Mouse (Mus musculus) MEL (cell line): ENCODE data around the gene 1700021F05Rik. TPM values are rescaled to one million over a fixed set of nuclear protein-coding genes. Genes with fewer than 3 reads are reported as not detected.
A peak's percentile ranks its signal among the peaks of the same experiment; 100 is the strongest.

Experiments used
- DNase-seq: peaks from one replicate; pipeline ENCODE4 v3.0.0; 2011; ENCODE audit warnings: low read depth, low spot score
- H3K27ac ChIP-seq: 2 replicates; pipeline ENCODE4 v1.5.1; 2012; ENCODE audit warnings: low read depth, mild to moderate bottlenecking, control low read depth, low read length, moderate library complexity; ENCODE audit not compliant: control insufficient read depth
- H3K27me3 ChIP-seq, 2 experiments: fragments of 150-350 bp in 1 of 2; sonication (generic) in 1 of 2; 2 replicates each; pipeline ENCODE4 v1.6.1; 2012; ENCODE audit warnings: low read length in 2 of 2, mild to moderate bottlenecking in 2 of 2, improper control_type of control experiment in 1 of 2, moderate library complexity in 1 of 2; ENCODE audit not compliant: insufficient read depth in 2 of 2, control insufficient read depth in 1 of 2
- H3K36me3 ChIP-seq, 2 experiments: 2 replicates each; pipeline ENCODE4 v1.6.1; 2012 to 2014; ENCODE audit warnings: low read length in 2 of 2, improper control_type of control experiment in 1 of 2, inconsistent platforms in 1 of 2, mild to moderate bottlenecking in 1 of 2; ENCODE audit not compliant: insufficient read depth in 2 of 2, control insufficient read depth in 1 of 2
- H3K4me1 ChIP-seq, 2 experiments: fragments of 150-350 bp in 1 of 2; sonication (generic) in 1 of 2; 2 replicates each; pipeline ENCODE4 v1.6.1; 2012; ENCODE audit warnings: low read length in 2 of 2, improper control_type of control experiment in 1 of 2, mild to moderate bottlenecking in 1 of 2; ENCODE audit not compliant: insufficient read depth in 2 of 2, control insufficient read depth in 1 of 2
- H3K4me3 ChIP-seq, 2 experiments: fragments of 150-350 bp in 1 of 2; sonication (generic) in 1 of 2; 2 replicates each; pipeline ENCODE4 v1.5.1; 2012; ENCODE audit warnings: low read depth in 2 of 2, low read length in 2 of 2, mild to moderate bottlenecking in 2 of 2, moderate library complexity in 2 of 2, control low read depth in 1 of 2, improper control_type of control experiment in 1 of 2; ENCODE audit not compliant: control insufficient read depth in 1 of 2, insufficient read depth in 1 of 2
- H3K79me2 ChIP-seq: 2 replicates; pipeline ENCODE4 v1.6.1; 2012; ENCODE audit warnings: mild to moderate bottlenecking, low read length, moderate library complexity; ENCODE audit not compliant: control insufficient read depth, poor library complexity, insufficient read depth
- H3K9ac ChIP-seq: 2 replicates; pipeline ENCODE4 v1.6.1; 2012; ENCODE audit warnings: low read depth, mild to moderate bottlenecking, control low read depth, low read length, moderate library complexity; ENCODE audit not compliant: control insufficient read depth, poor library complexity, severe bottlenecking
- H3K9me3 ChIP-seq: fragments of 150-350 bp; sonication (generic); replicated peaks from 2 replicates; pipeline ENCODE4 v1.6.1; 2012; ENCODE audit warnings: mild to moderate bottlenecking, low read length, improper control_type of control experiment, moderate library complexity; ENCODE audit not compliant: insufficient read depth
- CHD1 ChIP-seq: IDR thresholded peaks from 2 replicates; pipeline ENCODE4 v1.6.1; 2012; ENCODE audit warnings: low read depth, mild to moderate bottlenecking, inconsistent platforms, low read length, improper control_type of control experiment
- CHD2 ChIP-seq: IDR thresholded peaks from 2 replicates; pipeline ENCODE4 v1.6.1; 2011; ENCODE audit warnings: low read length, improper control_type of control experiment
- CTCF ChIP-seq, 3 experiments: IDR thresholded peaks in 2 of 3; conservative IDR thresholded peaks in 1 of 3; 2 replicates each; pipeline ENCODE4 v1.5.1; 2011 to 2012; ENCODE audit warnings: low read length in 3 of 3, low read depth in 2 of 3, mild to moderate bottlenecking in 2 of 3, improper control_type of control experiment in 1 of 3, inconsistent platforms in 1 of 3, mixed read lengths in 1 of 3, moderate library complexity in 1 of 3; ENCODE audit not compliant: control insufficient read depth in 1 of 3, insufficient read depth in 1 of 3, poor library complexity in 1 of 3, severe bottlenecking in 1 of 3
- ELF1 ChIP-seq: IDR thresholded peaks from 2 replicates; pipeline ENCODE4 v1.6.1; 2014; ENCODE audit warnings: low read depth, mild to moderate bottlenecking, inconsistent platforms, low read length, improper control_type of control experiment, moderate library complexity
- EP300 ChIP-seq, 2 experiments: IDR thresholded peaks; 2 replicates each; pipeline ENCODE4 v1.6.1; 2011; ENCODE audit warnings: improper control_type of control experiment in 2 of 2, low read length in 2 of 2, low read depth in 1 of 2, mild to moderate bottlenecking in 1 of 2
- GATA1 ChIP-seq: IDR thresholded peaks from 2 replicates; pipeline ENCODE4 v1.6.1; 2011; ENCODE audit warnings: low read depth, low read length, improper control_type of control experiment
- HCFC1 ChIP-seq: IDR thresholded peaks from 2 replicates; pipeline ENCODE4 v1.6.1; 2012; ENCODE audit warnings: low read depth, mild to moderate bottlenecking, inconsistent platforms, low read length, improper control_type of control experiment, moderate library complexity
- JUND ChIP-seq: IDR thresholded peaks from 2 replicates; pipeline ENCODE4 v1.6.1; 2011; ENCODE audit warnings: low read depth, mild to moderate bottlenecking, improper control_type of control experiment, low read length
- KAT2A ChIP-seq: conservative IDR thresholded peaks from 2 replicates; pipeline ENCODE4 v1.6.1; 2012; ENCODE audit warnings: low read depth, low read length, improper control_type of control experiment, inconsistent platforms
- MAFK ChIP-seq: IDR thresholded peaks from 2 replicates; pipeline ENCODE4 v1.6.1; 2011; ENCODE audit warnings: low read depth, mild to moderate bottlenecking, low read length, improper control_type of control experiment, borderline replicate concordance
- MAX ChIP-seq: IDR thresholded peaks from 2 replicates; pipeline ENCODE4 v1.6.1; 2011; ENCODE audit warnings: low read length, improper control_type of control experiment
- MAZ ChIP-seq: IDR thresholded peaks from 2 replicates; pipeline ENCODE4 v1.6.1; 2012; ENCODE audit warnings: low read depth, mild to moderate bottlenecking, inconsistent platforms, low read length, improper control_type of control experiment
- MXI1 ChIP-seq: IDR thresholded peaks from 2 replicates; pipeline ENCODE4 v1.6.1; 2011; ENCODE audit warnings: mild to moderate bottlenecking, low read depth, low read length, improper control_type of control experiment
- MYC ChIP-seq: IDR thresholded peaks from 2 replicates; pipeline ENCODE4 v1.6.1; 2011; ENCODE audit warnings: low read depth, mild to moderate bottlenecking, low read length, improper control_type of control experiment, moderate library complexity
- NELFE ChIP-seq: IDR thresholded peaks from 2 replicates; pipeline ENCODE4 v1.6.1; 2011; ENCODE audit warnings: low read depth, low read length, improper control_type of control experiment
- POLR2A ChIP-seq, 2 experiments: IDR thresholded peaks; 2 replicates each; pipeline ENCODE4 v1.6.1; 2011 to 2012; ENCODE audit warnings: low read length in 2 of 2, mild to moderate bottlenecking in 2 of 2, control low read depth in 1 of 2, improper control_type of control experiment in 1 of 2, low read depth in 1 of 2, moderate library complexity in 1 of 2; ENCODE audit not compliant: control insufficient read depth in 1 of 2, insufficient read depth in 1 of 2, poor library complexity in 1 of 2
- RAD21 ChIP-seq: IDR thresholded peaks from 2 replicates; pipeline ENCODE4 v1.6.1; 2011; ENCODE audit warnings: mild to moderate bottlenecking, low read depth, low read length, improper control_type of control experiment
- RCOR1 ChIP-seq: IDR thresholded peaks from 2 replicates; pipeline ENCODE4 v1.6.1; 2012; ENCODE audit warnings: low read depth, mild to moderate bottlenecking, inconsistent platforms, low read length, improper control_type of control experiment
- SIN3A ChIP-seq: IDR thresholded peaks from 2 replicates; pipeline ENCODE4 v1.6.1; 2012; ENCODE audit warnings: low read length, improper control_type of control experiment, inconsistent platforms
- SMC3 ChIP-seq: IDR thresholded peaks from 2 replicates; pipeline ENCODE4 v1.6.1; 2011; ENCODE audit warnings: low read depth, low read length, improper control_type of control experiment
- TAL1 ChIP-seq: IDR thresholded peaks from 2 replicates; pipeline ENCODE4 v1.6.1; 2012; ENCODE audit warnings: mild to moderate bottlenecking, inconsistent platforms, low read length, moderate library complexity, mixed read lengths
- TCF12 ChIP-seq: IDR thresholded peaks from 2 replicates; pipeline ENCODE4 v1.6.1; 2014; ENCODE audit warnings: low read depth, mild to moderate bottlenecking, inconsistent platforms, low read length, improper control_type of control experiment, moderate library complexity
- UBTF ChIP-seq: IDR thresholded peaks from 2 replicates; pipeline ENCODE4 v1.6.1; 2012; ENCODE audit warnings: low read depth, mild to moderate bottlenecking, inconsistent platforms, low read length, improper control_type of control experiment, moderate library complexity, borderline replicate concordance; ENCODE audit not compliant: insufficient read depth
- USF2 ChIP-seq, 2 experiments: IDR thresholded peaks; 2 replicates each; pipeline ENCODE4 v1.6.1; 2011 to 2012; ENCODE audit warnings: improper control_type of control experiment in 2 of 2, low read length in 2 of 2, borderline replicate concordance in 1 of 2, inconsistent platforms in 1 of 2, low read depth in 1 of 2, mild to moderate bottlenecking in 1 of 2; ENCODE audit not compliant: insufficient read depth in 1 of 2
- ZKSCAN1 ChIP-seq: IDR thresholded peaks from 2 replicates; pipeline ENCODE4 v1.6.1; 2012; ENCODE audit warnings: low read depth, mild to moderate bottlenecking, inconsistent platforms, low read length, improper control_type of control experiment, moderate library complexity
- ZNF384 ChIP-seq: IDR thresholded peaks from 2 replicates; pipeline ENCODE4 v1.6.1; 2012; ENCODE audit warnings: low read depth, mild to moderate bottlenecking, inconsistent platforms, low read length, improper control_type of control experiment
- polyA plus RNA-seq, 2 experiments: library from polyadenylated mRNA; stranded (reverse) in 1 of 2; unstranded in 1 of 2; fragments of >175 nt in 1 of 2; fragments of >200 nt in 1 of 2; gene quantifications; 2 replicates each; pipeline versions ENCODE4 v1.2.1 to v1.2.4; 2012; ENCODE audit warnings: low replicate concordance in 2 of 2, low read depth in 1 of 2; ENCODE audit not compliant: insufficient read length in 2 of 2, insufficient read depth in 1 of 2, missing spikeins in 1 of 2
- total RNA-seq: library from RNA; depleted of rRNA; stranded (reverse); fragments of 300-350 nt; gene quantifications from 2 replicates; pipeline ENCODE4 v1.2.3, GENCODE M21; 2012

1700021F05Rik gene
- total and polyA plus RNA-seq, 3 experiments: 66.5 to 93.8 TPM; not detected in 1

- no peaks in the 10 kb centered on the region for H3K27me3 ChIP-seq
- DNase-seq: peak; percentile 83
- peaks cover 17% of the 10 kb centered on the region for H3K79me2 ChIP-seq
- no peaks in the 10 kb centered on the region for H3K9me3 ChIP-seq
- no peaks in the 10 kb centered on the region for H3K4me1 ChIP-seq
- H3K36me3 ChIP-seq: no peaks in the 10 kb centered on the region
- H3K27ac ChIP-seq: peak overlapping the region; percentile 63
- H3K9ac ChIP-seq: peak overlapping the region; percentile 85
- TF ChIP-seq ZNF384 (no peak), USF2 (IDR thresholded peaks at IDR 0.05; ENCODE audit: borderline replicate concordance in 1 of 2, insufficient read depth in 1 of 2, low read depth in 1 of 2, low read length in 2 of 2) (no peak), TCF12 (no peak), EP300 (IDR thresholded peaks at IDR 0.05; ENCODE audit: low read depth in 1 of 2, low read length in 2 of 2) (peak in 1 of 2 experiments; percentile 7; a peak in 1 of 4 replicates), RCOR1 (peak; percentile 9; the same call in 1 of the 2 replicates), MYC (0 out of 2 replicates have a peak, but pooled peaks have one; percentile 21), ZKSCAN1 (no peak), MAFK (no peak), HCFC1 (0 out of 2 replicates have a peak, but pooled peaks have one; percentile 12), TAL1 (no peak), GATA1 (peak; percentile 21; the same call in 1 of the 2 replicates), KAT2A (no peak), SMC3 (no peak; the same call in 1 of the 2 replicates), CTCF (IDR thresholded peaks at IDR 0.05 in 2 of 3, conservative IDR thresholded peaks at IDR 0.05 in 1 of 3; ENCODE audit: control insufficient read depth in 1 of 3, insufficient read depth in 1 of 3, low read depth in 2 of 3, low read length in 3 of 3, poor library complexity in 1 of 3, severe bottlenecking in 1 of 3) (peak in 2 of 3 experiments; percentile 40 to 48; a peak in 3 of 6 replicates), NELFE (no peak), MAX (0 out of 2 replicates have a peak, but pooled peaks have one; percentile 10), JUND (no peak), RAD21 (peak; percentile 11; the same call in 1 of the 2 replicates), CHD2 (peak; percentile 49), MAZ (peak; percentile 0; the same call in 1 of the 2 replicates), MXI1 (peak; percentile 52), SIN3A (peak; percentile 59), UBTF (0 out of 2 replicates have a peak, but pooled peaks have one; percentile 31), ELF1 (no peak), CHD1 (no peak), POLR2A (IDR thresholded peaks at IDR 0.05; ENCODE audit: control insufficient read depth in 1 of 2, insufficient read depth in 1 of 2, low read depth in 1 of 2, low read length in 2 of 2, poor library complexity in 1 of 2) (peak in 1 of 2 experiments; percentile 54; a peak in 1 of 4 replicates)
- H3K4me3 ChIP-seq: peak overlapping the region; percentile 69 to 89
Observed at GRCm38 (mm10) chr10:43579381-43580261, 38.8 kb upstream of the 1700021F05Rik start.
